Mouse (Mus musculus) hindbrain, embryonic 13.5 days (tissue): ENCODE measurements at regions not wholly inside any gene's neighbourhood (a gene's known extent, or its start where the extent isn't known, plus 50 kb on each side); places are given as distances from the start of the nearest gene placed in this dataset.

ENCODE experiments used
- ATAC-seq: fragments of 200-750 bp; cut with Nextera tagmentation; 2 replicates; pipeline ENCODE4 v1.8.0; 2017; ENCODE audit warnings: moderate TSS enrichment; ENCODE audit not compliant: low FRiP score
- H3K27ac ChIP-seq: fragments of 300-500 bp; sonication (generic); 2 replicates; pipeline ENCODE4 v1.5.1; 2015; ENCODE audit warnings: inconsistent platforms, mild to moderate bottlenecking, moderate library complexity
- H3K27me3 ChIP-seq: fragments of 300-500 bp; sonication (generic); 2 replicates; pipeline ENCODE4 v1.6.1; 2015; ENCODE audit warnings: mild to moderate bottlenecking, inconsistent platforms
- H3K36me3 ChIP-seq: fragments of 300-500 bp; sonication (generic); 2 replicates; pipeline ENCODE4 v1.6.1; 2015; ENCODE audit warnings: mild to moderate bottlenecking, inconsistent platforms
- H3K4me1 ChIP-seq: fragments of 300-500 bp; sonication (generic); replicated peaks from 2 replicates; pipeline ENCODE4 v1.6.1; 2015; ENCODE audit warnings: inconsistent platforms
- H3K4me2 ChIP-seq: fragments of 300-500 bp; sonication (generic); 2 replicates; pipeline ENCODE4 v1.6.1; 2015; ENCODE audit warnings: inconsistent platforms, mild to moderate bottlenecking, moderate library complexity
- H3K4me3 ChIP-seq: fragments of 300-500 bp; sonication (generic); 2 replicates; pipeline ENCODE4 v1.5.1; 2015; ENCODE audit warnings: mild to moderate bottlenecking, inconsistent platforms
- H3K9ac ChIP-seq: fragments of 300-500 bp; sonication (generic); 2 replicates; pipeline ENCODE4 v1.6.1; 2015; ENCODE audit warnings: mild to moderate bottlenecking, inconsistent platforms
- H3K9me3 ChIP-seq: fragments of 300-500 bp; sonication (generic); 2 replicates; pipeline ENCODE4 v1.6.1; 2016; ENCODE audit warnings: inconsistent platforms
- WGBS: fragments of 180-500 bp; shearing (Covaris S2); methylation state at CpG from one replicate; pipeline ENCODE4 v1.1.7; 2015; 5-methylcytosine and 5-hydroxymethylcytosine counted together

GRCm38 (mm10) chr2:92687702-92688101 lies 88.2 kb downstream of the Chst1 start:
- no peak overlapping the region for H3K9ac ChIP-seq
- H3K27me3 ChIP-seq, result peaks cover 6% of the 10 kb centered on the region; the same call in 1 of the 2 replicates
- no peak overlapping the region for H3K4me3 ChIP-seq
- H3K36me3 ChIP-seq, result no peaks in the 10 kb centered on the region
- H3K27ac ChIP-seq, result no peak overlapping the region
- H3K4me2 ChIP-seq, result no peak overlapping the region
- WGBS, result 45% methylated on average over 1 of the region's 1 CpGs
- no peaks in the 10 kb centered on the region for H3K9me3 ChIP-seq
- peaks cover 17% of the 10 kb centered on the region for H3K4me1 ChIP-seq
- no peak for ATAC-seq

GRCm38 (mm10) chr2:92689203-92689602 lies 89.7 kb downstream of the Chst1 start:
- H3K9me3 ChIP-seq, result no peaks in the 10 kb centered on the region
- H3K4me3 ChIP-seq, result no peak overlapping the region
- 16% methylated on average over 2 of the region's 2 CpGs for WGBS
- H3K27me3 ChIP-seq, result peaks cover 8% of the 10 kb centered on the region; the same call in 1 of the 2 replicates
- peak; percentile 59; the same call in 1 of the 2 replicates for ATAC-seq
- no peak overlapping the region for H3K9ac ChIP-seq
- H3K27ac ChIP-seq, result no peak overlapping the region
- H3K4me1 ChIP-seq, result peaks cover 17% of the 10 kb centered on the region
- H3K36me3 ChIP-seq, result no peaks in the 10 kb centered on the region
- no peak overlapping the region for H3K4me2 ChIP-seq

GRCm38 (mm10) chr2:92690304-92690703 lies 90.8 kb downstream of the Chst1 start:
- no peak overlapping the region for H3K27ac ChIP-seq
- no peak overlapping the region for H3K4me3 ChIP-seq
- no peak for ATAC-seq
- peaks cover 20% of the 10 kb centered on the region for H3K4me1 ChIP-seq
- WGBS, result 90% methylated on average over 2 of the region's 2 CpGs
- H3K36me3 ChIP-seq, result no peaks in the 10 kb centered on the region
- H3K4me2 ChIP-seq, result no peak overlapping the region
- no peak overlapping the region for H3K9ac ChIP-seq
- peaks cover 8% of the 10 kb centered on the region; the same call in 1 of the 2 replicates for H3K27me3 ChIP-seq
- no peaks in the 10 kb centered on the region for H3K9me3 ChIP-seq

- WGBS, result 80% methylated on average over 2 of the region's 2 CpGs
- H3K9ac ChIP-seq, result no peak overlapping the region
- no peak overlapping the region for H3K27ac ChIP-seq
- no peak overlapping the region for H3K4me3 ChIP-seq
- H3K27me3 ChIP-seq, result peaks cover 10% of the 10 kb centered on the region; the same call in 1 of the 2 replicates
- peaks cover 30% of the 10 kb centered on the region for H3K4me1 ChIP-seq
- ATAC-seq, result no peak
- H3K36me3 ChIP-seq, result no peaks in the 10 kb centered on the region
- no peaks in the 10 kb centered on the region for H3K9me3 ChIP-seq
- no peak overlapping the region for H3K4me2 ChIP-seq
Measured at GRCm38 (mm10) chr2:92691438-92691837, 91.9 kb downstream of the Chst1 start.

GRCm38 (mm10) chr2:92692623-92693022 lies 93.1 kb downstream of the Chst1 start:
- WGBS, result 65% methylated on average over 1 of the region's 1 CpGs
- Histone ChIP-seq H3K27ac (no peak overlapping the region), H3K4me1 (peaks cover 33% of the 10 kb centered on the region), H3K4me2 (no peak overlapping the region), H3K9ac (no peak overlapping the region), H3K4me3 (no peak overlapping the region), H3K27me3 (peaks cover 10% of the 10 kb centered on the region; the same call in 1 of the 2 replicates), H3K9me3 (no peaks in the 10 kb centered on the region), H3K36me3 (no peaks in the 10 kb centered on the region)
- ATAC-seq, result no peak

- no peaks in the 10 kb centered on the region for H3K36me3 ChIP-seq
- ATAC-seq, result no peak
- H3K27me3 ChIP-seq, result peaks cover 10% of the 10 kb centered on the region; the same call in 1 of the 2 replicates
- H3K4me1 ChIP-seq, result peaks cover 36% of the 10 kb centered on the region
- no peak overlapping the region for H3K4me2 ChIP-seq
- no peak overlapping the region for H3K27ac ChIP-seq
- no peak overlapping the region for H3K4me3 ChIP-seq
- H3K9me3 ChIP-seq, result no peaks in the 10 kb centered on the region
- H3K9ac ChIP-seq, result no peak overlapping the region
Measured at GRCm38 (mm10) chr2:92693024-92693423, 93.5 kb downstream of the Chst1 start.

- H3K36me3 ChIP-seq, result no peaks in the 10 kb centered on the region
- H3K27me3 ChIP-seq, result peaks cover 13% of the 10 kb centered on the region; the same call in 1 of the 2 replicates
- no peaks in the 10 kb centered on the region for H3K9me3 ChIP-seq
- H3K4me2 ChIP-seq, result no peak overlapping the region
- 83% methylated on average over 2 of the region's 2 CpGs for WGBS
- no peak overlapping the region for H3K9ac ChIP-seq
- no peak overlapping the region for H3K4me3 ChIP-seq
- no peak overlapping the region for H3K27ac ChIP-seq
- ATAC-seq, result no peak
- H3K4me1 ChIP-seq, result peaks cover 22% of the 10 kb centered on the region
Measured at GRCm38 (mm10) chr2:92694797-92695196, 95.3 kb downstream of the Chst1 start.

GRCm38 (mm10) chr2:92695869-92696268 lies 96.4 kb downstream of the Chst1 start:
- Histone ChIP-seq H3K36me3 (no peaks in the 10 kb centered on the region), H3K27me3 (peaks cover 13% of the 10 kb centered on the region; the same call in 1 of the 2 replicates), H3K4me1 (peaks cover 22% of the 10 kb centered on the region), H3K27ac (0 out of 2 replicates have a peak overlapping the region, but pooled peaks have one; percentile 23), H3K4me3 (no peak overlapping the region), H3K9ac (no peak overlapping the region), H3K9me3 (no peaks in the 10 kb centered on the region), H3K4me2 (no peak overlapping the region)
- ATAC-seq, result 0 out of 2 replicates have a peak, but pooled peaks have one; percentile 30
- 24% methylated on average over 3 of the region's 3 CpGs for WGBS

- no peak overlapping the region for H3K4me2 ChIP-seq
- H3K9me3 ChIP-seq, result no peaks in the 10 kb centered on the region
- H3K9ac ChIP-seq, result no peak overlapping the region
- H3K27ac ChIP-seq, result no peak overlapping the region
- no peak overlapping the region for H3K4me3 ChIP-seq
- H3K36me3 ChIP-seq, result no peaks in the 10 kb centered on the region
- H3K4me1 ChIP-seq, result peaks cover 21% of the 10 kb centered on the region
- no peak for ATAC-seq
- 0 out of 2 replicates have a peak, but pooled peaks cover 7% of the 10 kb centered on the region for H3K27me3 ChIP-seq
- WGBS, result 53% methylated on average over 5 of the region's 5 CpGs
Measured at GRCm38 (mm10) chr2:92697721-92698120, 98.2 kb downstream of the Chst1 start.

GRCm38 (mm10) chr2:92699360-92699759 lies 99.9 kb downstream of the Chst1 start:
- Histone ChIP-seq H3K4me3 (no peak overlapping the region), H3K27me3 (0 out of 2 replicates have a peak, but pooled peaks cover 5% of the 10 kb centered on the region), H3K4me2 (no peak overlapping the region), H3K9me3 (no peaks in the 10 kb centered on the region), H3K27ac (no peak overlapping the region), H3K9ac (no peak overlapping the region), H3K4me1 (peaks cover 32% of the 10 kb centered on the region), H3K36me3 (no peaks in the 10 kb centered on the region)
- ATAC-seq, result no peak
- 76% methylated on average over 6 of the region's 6 CpGs for WGBS

- Histone ChIP-seq H3K4me1 (peaks cover 13% of the 10 kb centered on the region; the same call in 1 of the 2 replicates), H3K4me3 (no peak overlapping the region), H3K36me3 (no peaks in the 10 kb centered on the region), H3K27me3 (0 out of 2 replicates have a peak, but pooled peaks cover 3% of the 10 kb centered on the region), H3K4me2 (no peak overlapping the region), H3K9ac (no peak overlapping the region), H3K27ac (peak overlapping the region; percentile 32; the same call in 1 of the 2 replicates), H3K9me3 (no peaks in the 10 kb centered on the region)
- WGBS, result 33% methylated on average over 3 of the region's 3 CpGs
- ATAC-seq, result no peak
Measured at GRCm38 (mm10) chr2:92704035-92704434, 104.5 kb downstream of the Chst1 start.

GRCm38 (mm10) chr2:92709668-92710067 lies 110.2 kb downstream of the Chst1 start:
- ATAC-seq, result no peak
- no peaks in the 10 kb centered on the region for H3K36me3 ChIP-seq
- WGBS, result 84% methylated on average over 3 of the region's 3 CpGs
- H3K4me1 ChIP-seq, result peaks cover 28% of the 10 kb centered on the region
- no peak overlapping the region for H3K27ac ChIP-seq
- H3K4me3 ChIP-seq, result no peak overlapping the region
- no peaks in the 10 kb centered on the region for H3K27me3 ChIP-seq
- no peak overlapping the region for H3K4me2 ChIP-seq
- H3K9me3 ChIP-seq, result no peaks in the 10 kb centered on the region
- H3K9ac ChIP-seq, result no peak overlapping the region

- Histone ChIP-seq H3K4me2 (peak overlapping the region; percentile 15; the same call in 1 of the 2 replicates), H3K4me3 (no peak overlapping the region), H3K27ac (peak overlapping the region; percentile 60), H3K9me3 (no peaks in the 10 kb centered on the region), H3K27me3 (no peaks in the 10 kb centered on the region), H3K4me1 (peaks cover 28% of the 10 kb centered on the region), H3K9ac (no peak overlapping the region), H3K36me3 (no peaks in the 10 kb centered on the region)
- WGBS, result 37% methylated on average over 15 of the region's 15 CpGs
- peak; percentile 34; the same call in 1 of the 2 replicates for ATAC-seq
Measured at GRCm38 (mm10) chr2:92711122-92711777, 111.7 kb downstream of the Chst1 start.
